Mouse (Mus musculus): Measurements from ENCODE around the gene Tas2r143.

Gene Tas2r143

DNA sequence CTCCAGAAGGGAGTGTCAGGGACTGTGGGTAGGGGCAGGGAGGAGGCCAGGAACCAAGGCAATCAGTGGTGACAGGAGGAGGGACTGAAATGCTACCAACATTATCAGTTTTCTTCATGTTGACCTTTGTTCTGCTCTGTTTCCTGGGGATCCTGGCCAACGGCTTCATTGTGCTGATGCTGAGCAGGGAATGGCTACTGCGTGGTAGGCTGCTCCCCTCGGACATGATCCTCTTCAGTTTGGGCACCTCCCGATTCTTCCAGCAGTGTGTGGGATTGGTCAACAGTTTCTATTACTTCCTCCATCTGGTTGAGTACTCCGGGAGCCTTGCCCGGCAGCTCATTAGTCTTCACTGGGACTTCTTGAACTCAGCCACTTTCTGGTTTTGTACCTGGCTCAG lies 34.4 kb downstream of the Tas2r143 start, which contains the start of gene Tas2r126:
Gene Tas2r126, plus strand, starts transcription at position 90 of the 400 bp plus-strand sequence.
- Histone ChIP-seq H3K4me3 (replicated peaks; ENCODE audit: low read length) (no peak within 1 kb of the TSS), H3K27me3 (ENCODE audit: insufficient read depth, low read length) (no peaks in the 10 kb centered on the region), H3K36me3 (ENCODE audit: insufficient read depth, low read length) (no peaks in the 10 kb centered on the region), H3K4me1 (replicated peaks; ENCODE audit: low read depth, low read length) (no peaks in the 10 kb centered on the region), H3K9me3 (ENCODE audit: low read length) (no peaks in the 10 kb centered on the region)
- no peak for TF ChIP-seq CTCF (conservative IDR thresholded peaks at IDR 0.05; ENCODE audit: low read length)
- TF ChIP-seq POU5F1 (IDR thresholded peaks at IDR 0.05; ENCODE audit: borderline replicate concordance, low read length), result no peak
- no peak for TF ChIP-seq NANOG (IDR thresholded peaks at IDR 0.05; ENCODE audit: borderline replicate concordance, low read length)

DNA sequence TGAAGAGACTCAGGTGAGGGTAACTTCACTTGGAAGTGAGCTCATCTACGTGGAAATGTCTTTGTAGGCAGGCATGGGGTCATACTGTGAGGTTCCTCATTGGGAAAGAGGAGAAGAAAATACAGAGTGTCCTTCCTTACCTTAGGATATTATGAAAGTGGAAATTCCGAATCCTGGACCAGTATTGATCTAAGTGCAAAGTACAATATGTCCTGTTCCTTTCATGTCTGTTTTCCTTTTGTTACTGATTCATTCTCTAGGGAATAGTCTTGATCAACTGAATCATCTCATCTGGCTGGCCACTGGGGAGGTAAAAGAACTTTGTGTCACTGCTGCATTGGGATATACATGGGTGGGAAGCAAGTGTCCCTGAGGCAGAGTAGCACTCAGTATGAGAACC lies 35.5 kb downstream of the Tas2r143 start:
- no peaks in the 10 kb centered on the region for H3K9me3 ChIP-seq (ENCODE audit: low read length)
- H3K4me1 ChIP-seq (replicated peaks; ENCODE audit: low read depth, low read length), result no peaks in the 10 kb centered on the region
- TF ChIP-seq POU5F1 (IDR thresholded peaks at IDR 0.05; ENCODE audit: borderline replicate concordance, low read length), result no peak
- TF ChIP-seq NANOG (IDR thresholded peaks at IDR 0.05; ENCODE audit: borderline replicate concordance, low read length), result no peak
- TF ChIP-seq CTCF (conservative IDR thresholded peaks at IDR 0.05; ENCODE audit: low read length), result no peak
- H3K36me3 ChIP-seq (ENCODE audit: insufficient read depth, low read length), result no peaks in the 10 kb centered on the region
- H3K4me3 ChIP-seq (replicated peaks; ENCODE audit: low read length), result no peak overlapping the region
- H3K27me3 ChIP-seq (ENCODE audit: insufficient read depth, low read length), result no peaks in the 10 kb centered on the region

DNA sequence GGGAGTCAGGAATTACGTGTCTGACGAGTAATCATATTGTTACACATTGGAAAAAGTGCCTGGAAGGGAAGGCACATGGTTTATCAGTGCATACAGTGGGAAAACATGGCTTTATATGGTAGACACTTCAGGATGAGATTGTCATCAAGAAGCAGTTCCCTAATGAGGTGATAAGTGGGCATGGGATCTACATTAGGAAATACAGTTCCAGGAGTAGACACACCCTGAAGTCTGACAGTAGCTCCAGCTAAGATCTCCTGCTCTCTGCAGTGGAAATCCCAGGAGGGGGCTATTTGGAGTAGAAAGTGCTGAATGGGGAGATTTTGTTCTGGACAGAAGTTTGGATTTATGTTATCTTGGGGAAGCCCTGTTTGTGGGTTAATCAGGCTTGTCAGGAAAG lies 41.4 kb downstream of the Tas2r143 start:
- Histone ChIP-seq H3K4me1 (replicated peaks; ENCODE audit: low read depth, low read length) (no peaks in the 10 kb centered on the region), H3K36me3 (ENCODE audit: insufficient read depth, low read length) (no peaks in the 10 kb centered on the region), H3K27me3 (ENCODE audit: insufficient read depth, low read length) (no peaks in the 10 kb centered on the region), H3K9me3 (ENCODE audit: low read length) (no peaks in the 10 kb centered on the region), H3K4me3 (replicated peaks; ENCODE audit: low read length) (no peak overlapping the region)
- TF ChIP-seq CTCF (conservative IDR thresholded peaks at IDR 0.05; ENCODE audit: low read length) (no peak), NANOG (IDR thresholded peaks at IDR 0.05; ENCODE audit: borderline replicate concordance, low read length) (no peak), POU5F1 (IDR thresholded peaks at IDR 0.05; ENCODE audit: borderline replicate concordance, low read length) (no peak)

DNA sequence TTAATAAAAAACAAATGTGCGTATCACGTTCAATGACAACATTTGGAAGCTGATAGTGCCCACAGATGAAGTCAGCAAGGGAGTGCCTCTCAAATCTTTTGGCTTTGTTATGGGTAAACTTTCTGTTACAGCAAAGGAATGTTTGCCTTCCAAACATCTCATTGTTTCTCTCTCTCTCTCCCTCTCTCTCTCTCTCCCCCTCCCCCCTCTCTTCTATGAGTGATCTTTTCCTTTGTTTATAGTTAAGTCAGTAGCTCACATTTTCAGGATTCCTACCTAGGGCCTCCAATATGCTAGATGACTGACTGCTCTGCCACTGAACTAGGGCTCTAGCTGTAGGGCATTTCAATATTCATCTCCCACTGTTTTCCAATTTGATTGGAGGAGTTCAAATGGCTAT lies 44.5 kb downstream of the Tas2r143 start:
- H3K4me3 ChIP-seq (replicated peaks; ENCODE audit: low read length), result no peak overlapping the region
- H3K27me3 ChIP-seq (ENCODE audit: insufficient read depth, low read length), result no peaks in the 10 kb centered on the region
- TF ChIP-seq NANOG (IDR thresholded peaks at IDR 0.05; ENCODE audit: borderline replicate concordance, low read length), result no peak
- no peak for TF ChIP-seq CTCF (conservative IDR thresholded peaks at IDR 0.05; ENCODE audit: low read length)
- no peak for TF ChIP-seq POU5F1 (IDR thresholded peaks at IDR 0.05; ENCODE audit: borderline replicate concordance, low read length)
- no peaks in the 10 kb centered on the region for H3K4me1 ChIP-seq (replicated peaks; ENCODE audit: low read depth, low read length)
- no peaks in the 10 kb centered on the region for H3K36me3 ChIP-seq (ENCODE audit: insufficient read depth, low read length)
- no peaks in the 10 kb centered on the region for H3K9me3 ChIP-seq (ENCODE audit: low read length)

DNA sequence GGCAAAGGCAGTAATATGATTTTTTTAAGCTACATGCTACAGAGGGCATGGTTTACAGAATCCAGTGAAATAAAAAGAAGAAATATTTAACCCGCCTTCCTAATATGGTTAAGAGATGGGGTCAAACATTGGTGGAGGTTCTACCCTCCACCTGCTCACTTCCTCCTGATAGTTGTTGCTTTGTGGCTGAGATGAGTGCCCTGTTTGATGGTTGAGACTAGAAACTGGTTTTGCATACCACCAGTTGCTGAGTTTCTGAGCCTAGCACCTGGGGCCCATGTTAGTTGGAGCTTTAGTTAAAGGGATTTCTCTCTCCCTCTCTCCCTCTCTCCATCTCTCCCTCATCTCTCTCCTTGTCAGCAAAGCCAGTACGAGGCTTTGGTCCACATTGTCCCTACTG lies 47.3 kb downstream of the Tas2r143 start:
- Histone ChIP-seq H3K27me3 (ENCODE audit: insufficient read depth, low read length) (no peaks in the 10 kb centered on the region), H3K4me3 (replicated peaks; ENCODE audit: low read length) (no peak overlapping the region), H3K9me3 (ENCODE audit: low read length) (peaks cover 7% of the 10 kb centered on the region), H3K4me1 (replicated peaks; ENCODE audit: low read depth, low read length) (no peaks in the 10 kb centered on the region), H3K36me3 (ENCODE audit: insufficient read depth, low read length) (no peaks in the 10 kb centered on the region)
- TF ChIP-seq POU5F1 (IDR thresholded peaks at IDR 0.05; ENCODE audit: borderline replicate concordance, low read length), result no peak
- TF ChIP-seq NANOG (IDR thresholded peaks at IDR 0.05; ENCODE audit: borderline replicate concordance, low read length), result no peak
- no peak for TF ChIP-seq CTCF (conservative IDR thresholded peaks at IDR 0.05; ENCODE audit: low read length)

All from E14TG2a.4 (cell line).